Mouse (Mus musculus) heart, adult 9 months (tissue): Measurements from ENCODE around the gene Ets1.
A peak's percentile ranks its signal among the peaks of the same experiment; 100 is the strongest.

Source experiments
- DNase-seq, 2 experiments: peaks; one replicate each; pipeline ENCODE4 v3.0.0; 2022; ENCODE audit warnings: low spot score in 2 of 2

The Ets1 gene

GRCm38 (mm10) chr9:32694916-32695490, 59.0 kb downstream of the Ets1 start:
- DNase-seq, result no peak

- DNase-seq, result peak; percentile 98
Measured at GRCm38 (mm10) chr9:32695492-32696190, 59.6 kb downstream of the Ets1 start.

DNA sequence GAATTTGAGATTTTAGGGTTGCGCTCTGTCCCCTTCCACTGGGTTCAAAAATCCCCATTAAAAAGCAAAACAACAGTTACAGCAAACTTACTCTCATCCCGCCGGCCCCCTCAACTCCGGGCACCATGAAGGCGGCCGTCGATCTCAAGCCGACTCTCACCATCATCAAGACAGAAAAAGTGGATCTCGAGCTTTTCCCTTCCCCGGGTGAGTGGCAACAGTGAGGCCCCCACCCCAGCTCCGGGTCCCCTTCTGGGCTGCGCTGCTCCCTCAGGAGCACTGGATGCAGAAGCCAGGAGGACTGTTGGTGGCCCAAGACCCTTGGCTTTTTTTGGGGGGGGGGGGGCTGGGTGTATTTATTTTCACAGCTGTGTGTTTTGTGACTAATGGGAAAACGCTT, 60.2 kb downstream of the Ets1 start:
- no peak for DNase-seq

- peak; percentile 77 to 80 for DNase-seq
Measured at GRCm38 (mm10) chr9:32696717-32697116, 60.7 kb downstream of the Ets1 start.

GRCm38 (mm10) chr9:32697291-32698110, 61.5 kb downstream of the Ets1 start:
- DNase-seq, result no peak

DNA sequence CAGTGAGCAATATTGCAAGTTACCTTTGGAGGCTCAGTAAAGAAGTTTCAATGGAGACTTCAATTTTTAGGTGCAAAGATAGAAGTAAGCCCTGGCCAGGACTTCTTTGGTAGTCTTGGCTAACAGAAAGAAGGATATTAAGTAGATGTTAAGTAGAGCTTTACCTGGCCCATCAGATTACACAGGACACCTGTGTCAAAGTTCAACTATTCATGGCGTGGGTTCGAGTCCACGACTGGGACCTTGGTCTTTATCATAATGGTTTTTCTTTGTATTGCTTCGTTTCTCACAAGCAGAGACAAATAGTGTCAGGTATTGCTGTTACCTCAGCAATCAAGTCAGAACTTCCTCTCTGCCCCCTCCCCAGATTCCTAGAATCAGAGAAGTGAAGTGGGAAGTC, 62.7 kb downstream of the Ets1 start:
- DNase-seq, result no peak

DNA sequence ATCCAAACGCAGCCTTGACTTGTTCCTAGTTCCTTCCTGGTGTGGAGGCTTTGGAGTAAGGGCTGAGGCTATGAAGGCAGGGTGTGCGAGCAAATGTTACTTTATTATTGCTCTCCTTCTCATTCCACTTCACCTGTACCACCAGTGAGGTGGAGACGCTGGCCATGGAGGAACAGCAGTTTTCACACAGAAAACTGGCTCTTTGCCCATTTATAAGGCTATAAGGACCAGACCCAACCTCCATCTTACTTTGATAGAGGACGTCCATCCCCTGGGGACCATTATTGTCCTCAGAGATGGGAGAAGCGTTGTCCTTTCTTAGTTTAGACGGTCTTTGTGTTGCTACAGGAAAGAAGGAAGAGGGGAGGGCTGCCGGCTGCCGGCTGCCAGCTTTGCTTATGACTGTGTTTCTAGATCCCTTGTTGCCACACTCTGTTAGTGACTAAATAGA, 63.4 kb downstream of the Ets1 start:
- DNase-seq, result no peak

- no peak for DNase-seq
Measured at GRCm38 (mm10) chr9:32700091-32700905, 64.3 kb downstream of the Ets1 start.

GRCm38 (mm10) chr9:32701126-32701997, 65.3 kb downstream of the Ets1 start:
- DNase-seq, result no peak

- DNase-seq, result no peak
Measured at GRCm38 (mm10) chr9:32701998-32702305, 65.9 kb downstream of the Ets1 start.

DNA sequence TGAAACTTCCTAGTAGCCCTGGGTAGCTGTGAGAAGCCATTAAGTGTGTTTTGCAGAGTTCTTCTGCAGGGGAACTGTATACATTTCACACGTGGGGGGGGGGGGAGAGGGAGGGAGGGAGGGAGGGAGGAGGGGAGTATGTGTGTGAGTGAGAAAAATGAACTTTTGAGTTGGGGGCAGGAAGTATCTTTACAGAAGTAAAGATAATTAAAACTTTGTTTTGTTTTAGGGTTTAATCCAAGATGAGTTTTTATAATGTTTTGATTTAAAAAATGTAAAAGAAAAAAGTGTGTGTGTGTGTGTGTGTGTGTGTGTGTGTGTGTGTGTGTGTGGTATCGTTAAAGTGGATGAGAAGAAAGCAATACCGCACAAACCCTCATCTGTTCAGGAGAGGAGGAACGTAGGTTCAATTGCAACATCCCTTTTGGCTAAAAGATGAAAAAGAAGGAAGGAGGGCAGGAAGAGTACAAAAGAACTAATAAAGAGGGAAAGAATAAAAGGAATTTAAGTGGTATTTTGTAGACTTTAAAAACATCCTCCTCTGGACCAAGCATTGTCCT, 66.9 kb downstream of the Ets1 start:
- no peak for DNase-seq

GRCm38 (mm10) chr9:32703976-32704745, 68.1 kb downstream of the Ets1 start:
- DNase-seq, result no peak

GRCm38 (mm10) chr9:32705827-32706478, 69.9 kb downstream of the Ets1 start:
- DNase-seq, result no peak

GRCm38 (mm10) chr9:32707436-32707835, 71.4 kb downstream of the Ets1 start:
- no peak for DNase-seq

GRCm38 (mm10) chr9:32708491-32708890, 72.5 kb downstream of the Ets1 start:
- no peak for DNase-seq

DNA sequence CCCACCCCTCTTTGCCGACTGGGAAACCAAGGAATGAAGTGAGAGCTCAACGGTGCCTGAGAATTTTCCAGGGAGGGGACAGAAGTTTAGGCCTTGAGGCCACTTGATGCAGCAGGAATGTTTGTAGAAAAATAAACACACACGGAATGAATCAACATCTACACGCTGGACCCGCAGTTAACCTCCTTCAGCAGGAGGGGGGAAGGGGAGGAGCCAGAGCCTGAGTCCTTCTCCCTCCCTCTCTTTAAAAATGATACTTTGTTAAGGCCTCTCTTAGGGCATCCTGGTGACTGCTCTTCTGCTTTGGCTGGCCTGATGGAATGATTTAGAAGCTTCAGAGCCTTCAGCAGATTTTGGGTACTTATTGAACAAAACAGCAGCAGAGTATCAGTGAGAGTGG, 73.3 kb downstream of the Ets1 start:
- DNase-seq, result no peak

- DNase-seq, result no peak
Measured at GRCm38 (mm10) chr9:32709764-32710734, 74.0 kb downstream of the Ets1 start.

DNA sequence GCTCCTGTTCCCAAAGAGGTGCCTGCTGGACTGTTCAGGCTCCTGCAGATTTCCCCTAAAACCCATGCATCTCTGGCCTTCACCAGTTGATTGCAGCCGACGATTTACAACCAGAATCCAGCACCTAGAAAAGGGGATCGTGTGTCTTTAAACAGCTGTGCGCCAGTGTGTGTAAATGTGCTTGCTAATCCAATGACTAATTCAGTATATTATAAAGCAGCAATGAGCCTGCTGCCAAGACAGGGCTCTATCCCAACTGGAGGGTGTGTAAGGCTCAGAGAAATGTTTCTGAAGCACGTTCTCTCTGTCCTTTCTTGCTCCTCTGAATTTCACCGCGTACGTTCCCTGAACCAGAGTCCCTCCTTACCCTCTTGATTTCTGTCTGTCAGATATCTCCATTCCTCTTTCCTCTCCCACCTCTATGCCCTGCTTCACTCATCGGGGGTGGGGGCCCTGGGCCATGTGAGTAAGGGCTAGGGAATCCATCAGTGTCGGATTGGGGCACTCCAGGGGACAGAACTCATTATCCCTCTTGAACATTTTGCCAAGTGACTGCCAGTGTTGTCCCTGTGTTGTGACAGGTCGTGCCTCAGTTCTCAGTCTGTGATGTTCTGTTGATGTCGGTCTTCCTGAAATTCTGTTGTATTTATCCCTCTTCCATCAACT, 75.1 kb downstream of the Ets1 start:
- DNase-seq, result no peak
